Comparison of ENCODE assay signal across 8 mouse cellular contexts in genomic region chr1:180256138-180256674, GRCm38 (mm10). TPM values are rescaled to one million over a fixed set of nuclear protein-coding genes. Genes with fewer than 3 reads are reported as not detected.
A peak's percentile ranks its signal among the peaks of the same experiment; 100 is the strongest.
DNase-seq lines count a peak whose midpoint lies in the region; ATAC-seq lines count a peak whose summit lies in the region.

No protein-coding gene starts in this region.

- no peaks in the 10 kb centered on the region for H3K9me3 ChIP-seq in embryonic facial prominence, embryonic 14.5 days (ENCODE audit: control insufficient read depth, low read length)
- no peaks in the 10 kb centered on the region for H3K9me3 ChIP-seq in kidney, embryonic 14.5 days (ENCODE audit: control insufficient read depth, low read length)
- no peaks in the 10 kb centered on the region for H3K9me3 ChIP-seq in limb, embryonic 15.5 days

- peak overlapping the region; percentile 85 for H3K4me3 ChIP-seq in embryonic facial prominence, embryonic 14.5 days (ENCODE audit: low read depth, low read length)
- H3K4me3 ChIP-seq in kidney, embryonic 14.5 days (ENCODE audit: low read length) = peak overlapping the region; percentile 89
- H3K4me3 ChIP-seq in limb, embryonic 15.5 days = peak overlapping the region; percentile 77

- peak overlapping the region; percentile 78 for H3K9ac ChIP-seq in embryonic facial prominence, embryonic 14.5 days (ENCODE audit: low read depth, low read length)
- H3K9ac ChIP-seq in kidney, embryonic 14.5 days (ENCODE audit: low read depth, low read length) = peak overlapping the region; percentile 76
- H3K9ac ChIP-seq in limb, embryonic 15.5 days = peak overlapping the region; percentile 68

- WGBS in embryonic facial prominence, embryonic 14.5 days = under 1% methylated on average over 25 of the region's 39 CpGs
- under 1% methylated on average over 37 of the region's 39 CpGs for WGBS in kidney, embryonic 14.5 days
- under 1% methylated on average over 39 of the region's 39 CpGs for WGBS in limb, embryonic 15.5 days

- H3K4me2 ChIP-seq in embryonic facial prominence, embryonic 14.5 days (ENCODE audit: low read depth, low read length) = peak overlapping the region; percentile 98
- peak overlapping the region; percentile 82 for H3K4me2 ChIP-seq in kidney, embryonic 14.5 days (replicated peaks; ENCODE audit: low read depth, low read length)
- peak overlapping the region; percentile 99 for H3K4me2 ChIP-seq in limb, embryonic 15.5 days

- peak; percentile 84 for ATAC-seq in embryonic facial prominence, embryonic 14.5 days (ENCODE audit: low read depth)
- peak; percentile 95 for ATAC-seq in kidney, embryonic 14.5 days (ENCODE audit: low FRiP score, low TSS enrichment)
- peak; percentile 92 for ATAC-seq in limb, embryonic 15.5 days (ENCODE audit: insufficient number of reproducible peaks, low FRiP score, low TSS enrichment, low read depth)

- H3K4me1 ChIP-seq in embryonic facial prominence, embryonic 14.5 days (ENCODE audit: control insufficient read depth, insufficient read depth, low read length) = peaks cover 8% of the 10 kb centered on the region; the same call in 1 of the 2 replicates
- H3K4me1 ChIP-seq in kidney, embryonic 14.5 days (ENCODE audit: control insufficient read depth, insufficient read depth, low read length) = 0 out of 2 replicates have a peak, but pooled peaks cover 10% of the 10 kb centered on the region
- peaks cover 11% of the 10 kb centered on the region for H3K4me1 ChIP-seq in limb, embryonic 15.5 days

- H3K36me3 ChIP-seq in embryonic facial prominence, embryonic 14.5 days (ENCODE audit: control insufficient read depth, insufficient read depth, low read length) = no peaks in the 10 kb centered on the region
- no peaks in the 10 kb centered on the region for H3K36me3 ChIP-seq in kidney, embryonic 14.5 days (ENCODE audit: control insufficient read depth, insufficient read depth, low read length)
- no peaks in the 10 kb centered on the region for H3K36me3 ChIP-seq in limb, embryonic 15.5 days

- H3K27ac ChIP-seq in embryonic facial prominence, embryonic 14.5 days (replicated peaks; ENCODE audit: low read depth, low read length) = peak overlapping the region; percentile 81
- peak overlapping the region; percentile 71 for H3K27ac ChIP-seq in kidney, embryonic 14.5 days (ENCODE audit: low read depth, low read length)
- peak overlapping the region; percentile 75 for H3K27ac ChIP-seq in limb, embryonic 15.5 days

- DNase-seq in 3T3-L1 (ENCODE audit: low read depth, low spot score) = peak; percentile 90
- peak; percentile 98 for DNase-seq in adrenal gland, postnatal 4 days (ENCODE audit: low spot score in 2 of 2)
- DNase-seq in embryonic facial prominence, embryonic 14.5 days (ENCODE audit: low spot score) = peak; percentile 95
- DNase-seq in heart, adult 9 months (ENCODE audit: low spot score in 2 of 2) = peak; percentile 91 to 94
- peak; percentile 83 to 96 for DNase-seq in monocyte, adult 2 months (ENCODE audit: low read depth in 1 of 2, low spot score in 2 of 2)
- DNase-seq in spleen, postnatal 36 days (ENCODE audit: low spot score in 2 of 2) = peak; percentile 97

- 0 out of 2 replicates have a peak, but pooled peaks cover 4% of the 10 kb centered on the region for H3K27me3 ChIP-seq in embryonic facial prominence, embryonic 14.5 days (replicated peaks; ENCODE audit: control insufficient read depth, insufficient read depth, low read length)
- no peaks in the 10 kb centered on the region for H3K27me3 ChIP-seq in kidney, embryonic 14.5 days (ENCODE audit: control insufficient read depth, insufficient read depth, low read length)
- 0 out of 2 replicates have a peak, but pooled peaks cover 4% of the 10 kb centered on the region for H3K27me3 ChIP-seq in limb, embryonic 15.5 days

RNA-seq across cellular contexts. Expression of gene Psen2, which starts 7.0 kb away (rescaled TPM):
- total RNA-seq in adrenal gland, postnatal 4 days (2021) = 10 to 100 TPM; 40.2 to 45.4 TPM
- 18.8 and 19.6 TPM in 2 replicates for polyA plus RNA-seq in embryonic facial prominence, embryonic 14.5 days (2014; fragmentation: Nextera tagmentation; extraction: Ambion mirVana)
- 15.4 and 17.1 TPM in 2 replicates for polyA plus RNA-seq in kidney, embryonic 14.5 days (2014; fragmentation: Nextera tagmentation; extraction: Ambion mirVana)
- 18.1 and 21.8 TPM in 2 replicates for polyA plus RNA-seq in limb, embryonic 15.5 days (2015; fragmentation: Nextera tagmentation; extraction: Ambion mirVana)

RNA-seq across cellular contexts. Expression of gene Coq8a, which starts 56.8 kb away (rescaled TPM):
- 100 to 1,000 TPM; 167 to 183 TPM for total RNA-seq in adrenal gland, postnatal 4 days (2021)
- polyA plus RNA-seq in embryonic facial prominence, embryonic 14.5 days (2014; fragmentation: Nextera tagmentation; extraction: Ambion mirVana) = 15.8 and 24.7 TPM in 2 replicates
- polyA plus RNA-seq in kidney, embryonic 14.5 days (2014; fragmentation: Nextera tagmentation; extraction: Ambion mirVana) = 6.0 and 10.4 TPM in 2 replicates
- polyA plus RNA-seq in limb, embryonic 15.5 days (2015; fragmentation: Nextera tagmentation; extraction: Ambion mirVana) = 9.6 and 19.1 TPM in 2 replicates

Comparison
In these comparisons a context has a peak if more than half of its experiments do, and no peak if none do; other contexts are left out.
1. Peak in every context shown above with its lines: DNase-seq, ATAC-seq, H3K4me3 ChIP-seq and H3K27ac ChIP-seq.